Mouse (Mus musculus) forebrain, embryonic 11.5 days (tissue): ENCODE results near the gene Slc2a12. TPM values are rescaled to one million over a fixed set of nuclear protein-coding genes. Genes with fewer than 3 reads are reported as not detected.

Experiments
- ATAC-seq: fragments of 200-750 bp; cut with Nextera tagmentation; replicated peaks from 2 replicates; pipeline ENCODE4 v1.8.0; 2017; ENCODE audit warnings: moderate TSS enrichment; ENCODE audit not compliant: low FRiP score
- DNase-seq: peaks from one replicate; pipeline ENCODE4 v3.0.0-alpha.2; 2017; ENCODE audit warnings: low spot score
- H3K27ac ChIP-seq: fragments of 300-500 bp; sonication (generic); 2 replicates; pipeline ENCODE4 v1.5.1; 2014; ENCODE audit warnings: low read depth, low read length
- H3K27me3 ChIP-seq: fragments of 300-500 bp; sonication (generic); 2 replicates; pipeline ENCODE4 v1.6.1; 2014; ENCODE audit warnings: mild to moderate bottlenecking, low read length, mixed read lengths; ENCODE audit not compliant: control insufficient read depth, insufficient read depth
- H3K36me3 ChIP-seq: fragments of 300-500 bp; sonication (generic); 2 replicates; pipeline ENCODE4 v1.6.1; 2014; ENCODE audit warnings: mild to moderate bottlenecking, low read length, moderate library complexity, mixed read lengths; ENCODE audit not compliant: control insufficient read depth, insufficient read depth
- H3K4me1 ChIP-seq: fragments of 300-500 bp; sonication (generic); replicated peaks from 2 replicates; pipeline ENCODE4 v1.6.1; 2014; ENCODE audit warnings: low read length, mixed read lengths; ENCODE audit not compliant: control insufficient read depth, insufficient read depth
- H3K4me2 ChIP-seq: fragments of 300-500 bp; sonication (generic); 2 replicates; pipeline ENCODE4 v1.6.1; 2014; ENCODE audit warnings: low read depth, mild to moderate bottlenecking, low read length, moderate library complexity, mixed read lengths; ENCODE audit not compliant: severe bottlenecking
- H3K4me3 ChIP-seq: fragments of 300-500 bp; sonication (generic); 2 replicates; pipeline ENCODE4 v1.5.1; 2014; ENCODE audit warnings: low read depth, low read length
- H3K9ac ChIP-seq: fragments of 300-500 bp; sonication (generic); 2 replicates; pipeline ENCODE4 v1.6.1; 2014; ENCODE audit warnings: low read length
- H3K9me3 ChIP-seq: fragments of 300-500 bp; sonication (generic); 2 replicates; pipeline ENCODE4 v1.6.1; 2016; ENCODE audit warnings: low read length, mixed read lengths; ENCODE audit not compliant: control insufficient read depth
- WGBS: fragments of 180-500 bp; shearing (Covaris S2); extraction: QIAGEN DNeasy Blood & Tissue Kit; methylation state at CpG from one replicate; pipeline ENCODE4 v1.1.7; 2014; 5-methylcytosine and 5-hydroxymethylcytosine counted together
- polyA plus RNA-seq: library from polyadenylated mRNA; unstranded; fragments of >200 nt; fragmentation: Nextera tagmentation; extraction: Ambion mirVana; gene quantifications from 2 replicates; pipeline ENCODE4 v1.2.1, GENCODE M21; 2014

Slc2a12 gene
- polyA plus RNA-seq, 1 experiment from 2014 or later, result 2.2 TPM

GRCm38 (mm10) chr10:22730266-22730991 is 85.6 kb downstream of the Slc2a12 start:
- ATAC-seq, result peak; percentile 79
- peak overlapping the region; percentile 98 for H3K9ac ChIP-seq
- H3K36me3 ChIP-seq, result no peaks in the 10 kb centered on the region
- WGBS, result 2% methylated on average over 39 of the region's 39 CpGs
- peak overlapping the region; percentile 82 for H3K27ac ChIP-seq
- peak overlapping the region; percentile 96 for H3K4me3 ChIP-seq
- H3K9me3 ChIP-seq, result no peaks in the 10 kb centered on the region
- DNase-seq, result no peak
- H3K4me1 ChIP-seq, result peaks cover 10% of the 10 kb centered on the region
- H3K4me2 ChIP-seq, result peak overlapping the region; percentile 90
- H3K27me3 ChIP-seq, result no peaks in the 10 kb centered on the region

DNA sequence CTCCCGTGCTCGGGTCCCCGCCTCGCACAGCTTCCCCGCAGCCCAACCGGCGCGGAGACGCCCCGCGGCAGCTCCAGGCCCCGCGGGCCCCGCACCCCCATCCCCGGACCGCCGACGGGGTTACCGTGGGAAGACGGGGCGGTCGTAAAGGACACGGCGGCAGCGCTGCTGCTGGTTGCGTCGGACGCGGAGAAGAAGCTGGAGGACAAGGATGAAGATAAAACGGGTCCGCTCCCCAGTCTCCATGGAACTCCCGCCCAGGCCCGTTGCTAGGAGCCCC is 86.1 kb downstream of the Slc2a12 start:
- no peak for DNase-seq
- under 1% methylated on average over 33 of the region's 33 CpGs for WGBS
- peak overlapping the region; percentile 90; the same call in 1 of the 2 replicates for H3K4me2 ChIP-seq
- H3K36me3 ChIP-seq, result no peaks in the 10 kb centered on the region
- H3K27ac ChIP-seq, result peak overlapping the region; percentile 82
- H3K9me3 ChIP-seq, result no peaks in the 10 kb centered on the region
- peak overlapping the region; percentile 96 for H3K4me3 ChIP-seq
- H3K27me3 ChIP-seq, result no peaks in the 10 kb centered on the region
- peaks cover 10% of the 10 kb centered on the region for H3K4me1 ChIP-seq
- no peak for ATAC-seq
- peak overlapping the region; percentile 98 for H3K9ac ChIP-seq

DNA sequence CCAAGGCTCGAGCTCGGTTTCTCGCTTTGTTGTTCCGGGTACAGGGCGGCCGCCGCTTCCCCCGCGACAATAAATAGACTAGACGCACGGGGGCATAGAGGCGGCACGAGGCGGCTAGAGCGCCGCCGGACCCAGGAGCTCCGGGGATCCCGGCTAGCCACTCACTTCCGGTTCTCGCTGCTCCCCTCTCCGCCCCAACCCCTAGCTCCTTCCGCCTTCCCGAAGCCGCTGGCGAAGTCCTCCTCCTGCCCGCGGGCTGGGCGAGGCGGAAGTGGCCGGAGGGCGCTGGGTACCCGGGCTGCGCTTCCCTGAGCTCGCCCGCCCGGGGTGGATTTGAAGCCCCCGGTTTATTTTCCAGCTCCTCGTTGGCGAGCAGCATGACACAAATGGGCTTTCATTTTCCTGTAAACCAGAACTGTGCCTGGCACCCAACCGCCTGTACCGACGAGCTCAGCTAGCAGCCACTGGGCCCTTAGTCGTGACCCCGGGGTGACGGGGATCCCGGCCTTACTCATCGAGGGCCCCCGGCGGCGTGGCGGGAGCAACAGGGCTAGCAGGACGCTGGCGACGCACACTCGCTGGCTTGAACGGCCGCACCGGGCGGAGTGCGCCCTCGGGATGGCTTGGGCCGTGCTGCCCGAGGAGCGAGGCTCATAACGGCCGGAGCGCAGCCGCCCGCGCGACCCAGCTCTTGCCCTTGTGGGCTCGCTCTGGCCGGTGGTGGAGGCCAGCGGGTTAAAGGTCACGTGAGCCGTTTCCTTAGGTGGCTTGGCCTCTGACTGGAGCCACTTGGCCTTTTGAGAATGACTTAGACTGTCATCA is 86.7 kb downstream of the Slc2a12 start, which contains the start of gene Tbpl1:
Tbpl1 (minus strand) TSS at position 667 of the 822 bp plus-strand sequence.
- H3K27ac ChIP-seq, result peak within 1 kb of the TSS; percentile 83
- H3K9me3 ChIP-seq, result no peaks in the 10 kb centered on the region
- WGBS, result under 1% methylated on average over 77 of the region's 77 CpGs
- H3K4me3 ChIP-seq, result peak within 1 kb of the TSS; percentile 96
- no peaks in the 10 kb centered on the region for H3K27me3 ChIP-seq
- peak within 1 kb of the TSS; percentile 98 for H3K9ac ChIP-seq
- DNase-seq (peak; percentile 96), ATAC-seq (peak; percentile 99)
- H3K36me3 ChIP-seq, result no peaks in the 10 kb centered on the region
- peaks cover 10% of the 10 kb centered on the region for H3K4me1 ChIP-seq
- H3K4me2 ChIP-seq, result peak within 1 kb of the TSS; percentile 90

GRCm38 (mm10) chr10:22732181-22732580 is 87.4 kb downstream of the Slc2a12 start:
- peak overlapping the region; percentile 96 for H3K4me3 ChIP-seq
- H3K36me3 ChIP-seq, result no peaks in the 10 kb centered on the region
- DNase-seq (no peak), ATAC-seq (no peak)
- H3K4me2 ChIP-seq, result peak overlapping the region; percentile 89
- peak overlapping the region; percentile 98 for H3K9ac ChIP-seq
- WGBS, result 70% methylated on average over 10 of the region's 10 CpGs
- H3K4me1 ChIP-seq, result peaks cover 10% of the 10 kb centered on the region
- no peaks in the 10 kb centered on the region for H3K27me3 ChIP-seq
- H3K9me3 ChIP-seq, result no peaks in the 10 kb centered on the region
- no peak overlapping the region for H3K27ac ChIP-seq

GRCm38 (mm10) chr10:22745922-22746321 is 101.1 kb downstream of the Slc2a12 start:
- WGBS, result 77% methylated on average over 7 of the region's 7 CpGs
- no peak for DNase-seq
- no peak overlapping the region for H3K4me2 ChIP-seq
- peak overlapping the region; percentile 46 for H3K27ac ChIP-seq
- no peak for ATAC-seq
- H3K9ac ChIP-seq, result no peak overlapping the region
- no peak overlapping the region for H3K4me3 ChIP-seq
- no peaks in the 10 kb centered on the region for H3K9me3 ChIP-seq
- no peaks in the 10 kb centered on the region for H3K27me3 ChIP-seq
- no peaks in the 10 kb centered on the region for H3K36me3 ChIP-seq
- H3K4me1 ChIP-seq, result no peaks in the 10 kb centered on the region

DNA sequence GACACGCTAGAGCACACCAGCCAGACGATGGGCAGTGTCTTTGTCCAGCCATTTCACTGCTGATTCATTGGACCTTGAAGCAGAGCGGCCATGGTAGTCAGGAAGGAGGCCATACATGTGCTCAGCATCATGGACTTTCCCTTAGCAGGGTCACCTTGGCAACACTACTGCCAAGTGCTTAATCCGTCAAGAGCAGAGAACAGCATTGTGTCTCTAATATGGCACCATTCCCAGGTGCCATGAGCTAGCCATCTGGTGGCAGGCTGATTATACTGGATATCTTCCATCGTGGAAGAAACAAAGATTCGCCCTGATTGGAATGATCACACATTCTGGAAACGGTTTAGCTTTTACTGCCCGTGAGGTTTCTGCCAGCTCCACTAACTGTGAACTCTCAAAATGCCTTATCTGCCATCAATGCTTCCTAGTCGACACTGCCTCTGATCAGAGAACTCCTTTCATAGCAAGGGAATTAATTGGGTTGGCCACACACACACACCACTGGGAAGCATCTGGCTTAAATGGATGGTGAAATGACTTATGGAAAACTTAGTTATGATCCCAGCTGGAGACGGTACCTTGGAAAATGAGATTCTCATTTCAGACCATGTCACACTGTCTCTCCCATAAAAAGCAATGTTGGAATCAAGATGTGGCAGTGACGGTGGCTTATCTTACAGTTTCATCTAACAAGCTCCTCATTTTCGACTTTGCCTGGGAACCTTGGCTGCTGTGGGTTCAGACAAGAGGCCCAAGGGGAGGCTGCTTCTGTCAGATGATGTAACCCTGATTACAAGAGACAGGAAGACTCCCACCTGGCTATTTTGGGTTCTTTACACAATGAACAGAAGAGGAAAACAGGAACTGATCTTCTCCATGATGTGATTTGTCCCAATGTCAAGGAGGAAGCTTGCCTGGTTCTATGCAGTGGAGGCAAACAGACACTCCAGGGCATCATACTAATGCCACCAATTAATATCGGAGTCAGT is 101.8 kb downstream of the Slc2a12 start:
- ATAC-seq (no peak), DNase-seq (no peak)
- H3K27ac ChIP-seq, result peak overlapping the region; percentile 46
- WGBS, result 74% methylated on average over 13 of the region's 13 CpGs
- no peaks in the 10 kb centered on the region for H3K4me1 ChIP-seq
- H3K4me2 ChIP-seq, result no peak overlapping the region
- no peaks in the 10 kb centered on the region for H3K9me3 ChIP-seq
- H3K9ac ChIP-seq, result no peak overlapping the region
- H3K4me3 ChIP-seq, result no peak overlapping the region
- H3K27me3 ChIP-seq, result no peaks in the 10 kb centered on the region
- H3K36me3 ChIP-seq, result no peaks in the 10 kb centered on the region

- no peak overlapping the region for H3K9ac ChIP-seq
- H3K4me3 ChIP-seq, result no peak overlapping the region
- H3K36me3 ChIP-seq, result no peaks in the 10 kb centered on the region
- DNase-seq, result no peak
- no peaks in the 10 kb centered on the region for H3K4me1 ChIP-seq
- WGBS, result 81% methylated on average over 5 of the region's 5 CpGs
- H3K27ac ChIP-seq, result no peak overlapping the region
- H3K27me3 ChIP-seq, result no peaks in the 10 kb centered on the region
- no peak overlapping the region for H3K4me2 ChIP-seq
- no peaks in the 10 kb centered on the region for H3K9me3 ChIP-seq
- no peak for ATAC-seq
Observed at GRCm38 (mm10) chr10:22751175-22751682, 106.4 kb downstream of the Slc2a12 start.
